Mouse (Mus musculus): ENCODE results near the gene Fbxw8. TPM values are rescaled to one million over a fixed set of nuclear protein-coding genes. Genes with fewer than 3 reads are reported as not detected.

The Fbxw8 gene
- polyA plus RNA-seq, 1 experiment from 2014 or later = 18.1 TPM

DNA sequence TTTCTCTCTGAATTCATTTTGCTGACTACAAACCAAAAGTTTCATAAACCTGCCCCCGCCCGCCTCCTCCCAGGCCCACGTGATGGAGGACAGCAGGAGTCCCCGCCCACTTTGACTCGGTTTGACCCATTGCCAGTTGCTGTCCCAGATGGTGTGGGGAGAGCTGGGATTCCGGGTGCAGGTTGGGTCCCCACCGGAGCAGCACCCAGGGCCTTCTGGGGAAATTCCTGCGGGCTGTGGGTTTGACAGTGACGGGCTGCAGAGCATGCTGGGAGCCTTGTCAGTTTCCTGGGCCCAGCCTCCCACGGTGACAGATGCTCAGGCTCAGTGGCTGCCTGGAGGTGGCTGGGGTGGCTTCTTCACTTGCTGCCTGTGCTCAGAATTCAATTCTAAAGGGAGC lies 125.8 kb downstream of the Fbxw8 start:
- H3K27ac ChIP-seq = no peak overlapping the region
- H3K4me1 ChIP-seq (replicated peaks) = peaks cover 51% of the 10 kb centered on the region
- WGBS = 2% methylated on average over 10 of the region's 10 CpGs
- peak overlapping the region; percentile 97 for H3K4me2 ChIP-seq
- H3K9me3 ChIP-seq (replicated peaks) = no peaks in the 10 kb centered on the region
- no peaks in the 10 kb centered on the region for H3K36me3 ChIP-seq
- H3K9ac ChIP-seq = 0 out of 2 replicates have a peak overlapping the region, but pooled peaks have one; percentile 32
- peak overlapping the region; percentile 62 for H3K4me3 ChIP-seq
- H3K27me3 ChIP-seq = peaks cover 52% of the 10 kb centered on the region
- ATAC-seq (replicated peaks; ENCODE audit: insufficient number of reproducible peaks, insufficient read depth, low FRiP score, low read depth) = no peak

DNA sequence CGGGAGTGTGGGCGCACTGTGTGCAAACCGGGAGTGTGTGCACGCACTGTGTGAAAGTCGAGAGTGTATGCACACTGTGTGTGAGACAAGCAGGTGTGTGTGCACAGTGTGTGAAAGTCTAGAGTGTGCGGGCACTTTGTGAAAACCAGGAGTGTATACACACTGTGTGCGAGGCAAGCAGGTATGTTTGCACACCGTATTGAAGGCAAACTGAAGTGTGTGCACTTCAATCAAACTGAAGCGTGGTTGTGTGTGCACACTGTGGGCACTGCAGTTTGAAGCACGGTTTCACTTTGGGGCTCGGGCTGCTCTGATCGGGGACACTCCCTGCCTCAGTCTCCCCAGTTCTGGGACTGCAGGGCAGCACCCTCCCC lies 126.2 kb downstream of the Fbxw8 start:
- Histone ChIP-seq H3K9ac (0 out of 2 replicates have a peak overlapping the region, but pooled peaks have one; percentile 32), H3K4me3 (peak overlapping the region; percentile 62), H3K27ac (no peak overlapping the region), H3K4me2 (peak overlapping the region; percentile 97), H3K36me3 (no peaks in the 10 kb centered on the region), H3K4me1 (replicated peaks) (peaks cover 51% of the 10 kb centered on the region), H3K9me3 (replicated peaks) (no peaks in the 10 kb centered on the region), H3K27me3 (peaks cover 52% of the 10 kb centered on the region)
- 6% methylated on average over 12 of the region's 12 CpGs for WGBS
- ATAC-seq (replicated peaks; ENCODE audit: insufficient number of reproducible peaks, insufficient read depth, low FRiP score, low read depth) = no peak

DNA sequence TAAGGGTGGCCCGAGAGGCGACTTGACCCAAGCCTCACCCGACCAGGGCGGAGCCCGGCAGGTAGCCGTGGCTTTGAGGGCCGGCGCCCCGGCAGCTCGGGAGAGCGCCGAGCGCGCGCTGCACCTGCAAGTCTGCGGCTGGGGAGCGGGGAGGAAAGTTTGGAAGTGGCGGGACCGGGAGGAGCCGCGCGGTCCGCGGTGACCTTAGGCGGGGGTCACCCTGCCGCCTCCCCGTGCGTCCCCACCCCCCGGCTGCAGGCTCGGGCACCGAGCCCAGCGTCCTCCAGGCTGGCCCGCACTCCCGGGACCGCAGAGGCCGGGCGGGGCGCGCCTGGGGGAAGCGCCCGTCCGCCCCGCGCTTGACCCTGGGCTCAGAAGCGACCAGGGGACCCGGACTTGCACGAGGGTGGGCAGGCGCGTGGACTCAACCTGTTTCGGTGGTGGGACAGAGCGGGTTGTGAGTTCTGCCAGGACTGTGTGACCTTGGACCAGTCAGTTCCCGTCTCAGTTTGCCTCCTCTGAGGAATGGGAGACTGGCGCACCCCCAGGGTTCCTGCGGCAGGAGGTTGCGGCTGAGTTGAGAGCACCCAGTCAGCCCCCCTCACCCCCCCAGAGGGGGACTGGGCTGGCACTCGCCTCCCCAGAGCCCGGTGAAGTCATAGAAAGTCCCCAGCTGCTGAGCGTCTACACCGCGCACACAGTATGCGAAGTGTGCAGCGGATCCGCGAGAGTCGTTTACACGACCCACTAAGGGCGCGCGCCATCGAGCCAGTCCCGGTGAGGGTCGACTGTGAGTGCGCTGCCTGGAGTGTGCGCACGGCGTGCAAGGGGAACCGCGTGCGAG lies 126.9 kb downstream of the Fbxw8 start:
- Histone ChIP-seq H3K36me3 (no peaks in the 10 kb centered on the region), H3K27me3 (peaks cover 52% of the 10 kb centered on the region), H3K9ac (peak overlapping the region; percentile 48), H3K4me3 (peak overlapping the region; percentile 62), H3K9me3 (replicated peaks) (no peaks in the 10 kb centered on the region), H3K4me2 (peak overlapping the region; percentile 97), H3K27ac (no peak overlapping the region), H3K4me1 (replicated peaks) (peaks cover 46% of the 10 kb centered on the region)
- 2% methylated on average over 73 of the region's 79 CpGs for WGBS
- ATAC-seq (replicated peaks; ENCODE audit: insufficient number of reproducible peaks, insufficient read depth, low FRiP score, low read depth) = no peak; the same call in 1 of the 2 replicates

DNA sequence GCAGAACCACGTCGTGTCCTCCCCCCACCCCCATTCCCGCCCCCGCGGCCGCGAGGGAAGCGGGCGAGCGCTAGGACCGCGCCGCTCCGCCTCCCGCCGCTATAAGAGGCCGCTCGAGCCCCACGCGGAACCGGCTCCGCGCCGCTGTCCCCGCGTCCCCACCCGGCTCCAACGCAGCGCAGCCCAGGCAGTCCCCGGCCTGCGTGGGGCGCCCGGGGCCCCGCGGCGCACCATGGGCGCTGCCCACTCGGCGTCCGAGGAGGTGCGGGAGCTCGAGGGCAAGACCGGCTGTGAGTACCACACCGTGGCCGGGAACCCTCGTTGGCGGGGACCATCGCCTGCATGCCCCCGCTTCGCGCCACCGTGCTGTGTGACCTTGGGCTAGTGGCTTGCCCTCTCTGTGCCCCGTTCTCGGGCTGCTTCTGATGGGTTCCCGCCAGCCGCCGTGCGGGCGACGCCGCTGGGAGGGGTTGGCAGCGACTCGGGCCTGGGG lies 127.5 kb downstream of the Fbxw8 start, which contains the start of gene Tesc:
Gene Tesc (plus strand): TSS at position 46 of the 493 bp plus-strand sequence.
- WGBS = under 1% methylated on average over 61 of the region's 63 CpGs
- no peaks in the 10 kb centered on the region for H3K36me3 ChIP-seq
- ATAC-seq (replicated peaks; ENCODE audit: insufficient number of reproducible peaks, insufficient read depth, low FRiP score, low read depth) = no peak
- H3K27me3 ChIP-seq = peaks cover 52% of the 10 kb centered on the region
- peak within 1 kb of the TSS; percentile 97 for H3K4me2 ChIP-seq
- H3K9me3 ChIP-seq (replicated peaks) = no peaks in the 10 kb centered on the region
- peaks cover 46% of the 10 kb centered on the region for H3K4me1 ChIP-seq (replicated peaks)
- no peak within 1 kb of the TSS for H3K27ac ChIP-seq
- H3K9ac ChIP-seq = peak within 1 kb of the TSS; percentile 48
- H3K4me3 ChIP-seq = peak within 1 kb of the TSS; percentile 62

DNA sequence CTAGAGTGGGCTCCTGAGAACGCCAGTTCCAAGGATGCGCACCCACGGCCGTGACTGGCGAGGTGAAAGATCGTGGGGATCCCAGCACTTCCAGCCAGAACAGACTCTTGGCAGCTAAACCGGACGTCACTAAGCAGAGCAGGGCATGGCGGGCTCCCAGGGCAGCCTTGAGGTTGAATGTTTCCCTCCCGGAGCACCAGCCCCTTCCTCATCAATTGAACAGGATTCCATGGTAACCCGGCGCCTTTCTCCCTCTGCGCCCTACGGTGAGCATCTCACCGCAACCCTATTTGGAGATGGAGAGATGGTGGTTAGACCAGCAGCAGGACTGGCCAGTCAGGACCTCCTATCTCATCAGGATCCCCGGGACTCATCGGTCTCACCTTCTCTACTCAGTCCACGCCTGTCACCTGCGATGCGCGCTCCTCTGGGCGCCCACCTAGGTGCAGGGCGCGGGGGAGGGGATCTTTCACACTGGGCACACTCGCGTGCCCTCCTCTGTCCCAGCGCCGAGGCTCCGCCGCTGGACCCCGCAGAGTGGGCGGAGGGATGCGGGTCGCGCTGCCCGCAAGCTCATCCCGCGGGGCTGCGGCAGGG lies 128.1 kb downstream of the Fbxw8 start:
- Histone ChIP-seq H3K4me2 (peak overlapping the region; percentile 97), H3K27ac (no peak overlapping the region), H3K4me3 (peak overlapping the region; percentile 62), H3K9me3 (replicated peaks) (no peaks in the 10 kb centered on the region), H3K9ac (peak overlapping the region; percentile 48), H3K27me3 (peaks cover 52% of the 10 kb centered on the region), H3K4me1 (replicated peaks) (peaks cover 46% of the 10 kb centered on the region), H3K36me3 (no peaks in the 10 kb centered on the region)
- ATAC-seq (replicated peaks; ENCODE audit: insufficient number of reproducible peaks, insufficient read depth, low FRiP score, low read depth) = no peak
- WGBS = under 1% methylated on average over 39 of the region's 39 CpGs

DNA sequence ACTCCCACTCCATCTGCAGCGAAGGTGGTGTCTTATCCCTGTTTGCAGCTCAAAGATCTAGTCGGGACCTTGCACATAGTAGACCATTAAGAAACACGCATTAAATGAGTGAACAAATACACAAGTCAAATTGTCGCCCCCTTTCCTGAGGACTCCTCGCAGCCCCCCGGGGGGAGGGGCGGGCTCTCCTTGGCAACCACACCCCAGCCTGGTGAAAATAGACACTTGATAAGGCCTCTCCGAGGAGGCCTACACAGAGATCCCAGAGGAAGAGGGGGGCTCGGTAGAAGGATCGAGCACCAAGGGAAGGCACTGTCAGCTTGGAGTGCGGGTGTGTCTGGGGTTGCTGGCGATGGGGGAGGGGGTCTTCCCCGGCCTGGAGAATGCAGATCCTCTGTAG lies 128.9 kb downstream of the Fbxw8 start:
- H3K4me3 ChIP-seq = peak overlapping the region; percentile 62; the same call in 1 of the 2 replicates
- peaks cover 46% of the 10 kb centered on the region for H3K4me1 ChIP-seq (replicated peaks)
- no peaks in the 10 kb centered on the region for H3K9me3 ChIP-seq (replicated peaks)
- H3K9ac ChIP-seq = no peak overlapping the region
- ATAC-seq (replicated peaks; ENCODE audit: insufficient number of reproducible peaks, insufficient read depth, low FRiP score, low read depth) = no peak
- peaks cover 52% of the 10 kb centered on the region for H3K27me3 ChIP-seq
- no peak overlapping the region for H3K27ac ChIP-seq
- H3K4me2 ChIP-seq = peak overlapping the region; percentile 97
- WGBS = 4% methylated on average over 13 of the region's 13 CpGs
- no peaks in the 10 kb centered on the region for H3K36me3 ChIP-seq

DNA sequence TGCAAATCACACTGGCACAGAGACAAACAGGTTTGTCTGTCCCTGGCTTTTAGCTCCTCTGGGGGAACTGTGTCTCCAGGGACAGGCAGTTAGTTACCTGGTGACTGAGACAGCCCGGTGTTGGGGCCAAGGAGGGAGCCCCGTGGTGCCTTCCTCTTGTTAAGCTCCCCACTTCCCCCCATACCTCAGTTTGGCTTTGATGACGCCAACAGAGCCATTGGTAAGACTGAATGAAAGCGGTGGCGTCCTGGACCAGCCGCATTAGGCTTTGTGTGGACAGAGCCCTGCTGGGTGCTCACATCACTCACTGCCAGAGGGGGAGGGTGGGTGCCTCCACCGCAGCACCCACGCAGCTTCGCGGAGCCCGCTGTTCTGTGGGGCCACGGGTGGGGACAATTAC lies 129.4 kb downstream of the Fbxw8 start:
- no peak overlapping the region for H3K9ac ChIP-seq
- H3K27ac ChIP-seq = no peak overlapping the region
- no peak for ATAC-seq (replicated peaks; ENCODE audit: insufficient number of reproducible peaks, insufficient read depth, low FRiP score, low read depth)
- peak overlapping the region; percentile 97; the same call in 1 of the 2 replicates for H3K4me2 ChIP-seq
- peaks cover 52% of the 10 kb centered on the region for H3K27me3 ChIP-seq
- no peak overlapping the region for H3K4me3 ChIP-seq
- H3K9me3 ChIP-seq (replicated peaks) = no peaks in the 10 kb centered on the region
- H3K4me1 ChIP-seq (replicated peaks) = peaks cover 43% of the 10 kb centered on the region
- WGBS = 13% methylated on average over 12 of the region's 12 CpGs
- no peaks in the 10 kb centered on the region for H3K36me3 ChIP-seq

DNA sequence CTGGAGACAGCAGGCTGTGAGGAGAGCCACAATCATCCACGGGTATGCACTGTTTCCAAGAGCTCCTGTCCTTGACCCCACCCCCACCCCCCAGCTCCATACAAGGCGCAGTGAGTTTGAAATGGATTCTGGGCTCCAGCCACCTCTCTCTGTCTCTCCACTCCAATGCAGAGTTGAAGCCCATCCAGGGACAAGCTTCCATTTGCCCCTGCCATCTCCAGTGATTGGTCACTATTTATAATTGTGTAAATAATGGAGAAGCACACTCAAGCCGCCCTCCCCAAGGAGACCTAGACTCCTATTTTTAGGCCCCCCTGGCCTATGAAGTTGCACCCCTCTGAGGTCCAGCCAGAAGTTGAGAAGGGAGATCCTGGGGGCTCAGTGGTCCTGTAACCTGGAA lies 132.2 kb downstream of the Fbxw8 start:
- ATAC-seq (replicated peaks; ENCODE audit: insufficient number of reproducible peaks, insufficient read depth, low FRiP score, low read depth) = no peak
- H3K4me2 ChIP-seq = no peak overlapping the region
- H3K27ac ChIP-seq = no peak overlapping the region
- H3K27me3 ChIP-seq = peaks cover 34% of the 10 kb centered on the region
- no peak overlapping the region for H3K4me3 ChIP-seq
- 37% methylated on average over 3 of the region's 3 CpGs for WGBS
- H3K9me3 ChIP-seq (replicated peaks) = no peaks in the 10 kb centered on the region
- no peaks in the 10 kb centered on the region for H3K36me3 ChIP-seq
- peaks cover 26% of the 10 kb centered on the region for H3K4me1 ChIP-seq (replicated peaks)
- H3K9ac ChIP-seq = no peak overlapping the region

DNA sequence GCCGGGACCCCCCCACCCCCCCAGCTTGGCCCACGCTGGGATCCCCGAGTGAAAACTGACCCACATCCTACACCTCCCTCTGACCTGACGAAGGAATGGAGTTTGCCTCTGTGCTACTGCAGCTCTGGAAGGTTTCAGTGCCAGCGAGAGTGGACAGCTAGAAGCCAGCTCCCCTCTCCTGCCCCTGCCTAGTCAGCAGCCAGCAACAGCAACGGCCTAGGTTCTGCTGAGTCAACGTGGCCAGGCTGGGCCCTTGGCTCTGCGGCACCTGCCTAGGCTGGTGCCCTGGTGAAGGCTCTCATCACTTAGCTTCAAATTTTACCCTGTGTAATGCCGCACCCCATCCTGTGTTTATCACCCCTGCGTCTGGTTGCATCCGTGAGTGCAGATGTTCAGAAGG lies 135.4 kb downstream of the Fbxw8 start:
- Histone ChIP-seq H3K27me3 (peaks cover 9% of the 10 kb centered on the region; the same call in 1 of the 2 replicates), H3K4me3 (no peak overlapping the region)
- 51% methylated on average over 11 of the region's 11 CpGs for WGBS

DNA sequence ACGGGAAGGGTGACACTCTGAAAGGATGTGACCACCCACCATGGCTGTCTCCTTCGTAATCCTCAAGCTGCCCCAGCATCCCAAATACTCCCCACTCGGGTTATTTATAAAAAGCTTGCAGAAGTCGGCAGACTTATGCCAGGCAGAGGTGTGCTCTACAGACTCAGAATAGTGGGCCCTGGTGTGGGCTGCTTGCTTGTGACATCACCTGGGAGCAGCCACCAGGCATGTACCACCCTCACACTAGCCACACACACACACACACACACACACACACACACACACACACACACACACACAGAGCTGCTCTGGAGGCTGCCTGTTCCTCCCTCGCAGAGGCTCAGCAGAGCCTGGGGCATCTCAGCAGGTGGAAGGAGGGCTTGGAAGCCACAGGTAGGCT lies 137.7 kb downstream of the Fbxw8 start:
- Histone ChIP-seq H3K9ac (no peak overlapping the region), H3K4me3 (no peak overlapping the region), H3K4me2 (no peak overlapping the region), H3K27ac (no peak overlapping the region), H3K9me3 (replicated peaks) (no peaks in the 10 kb centered on the region), H3K36me3 (no peaks in the 10 kb centered on the region), H3K27me3 (peaks cover 9% of the 10 kb centered on the region; the same call in 1 of the 2 replicates), H3K4me1 (replicated peaks) (peaks cover 8% of the 10 kb centered on the region)
- no peak for ATAC-seq (replicated peaks; ENCODE audit: insufficient number of reproducible peaks, insufficient read depth, low FRiP score, low read depth)
- WGBS = 53% methylated on average over 5 of the region's 5 CpGs

More for the DNA sequence above, 135.4 kb downstream of the Fbxw8 start:
- Histone ChIP-seq H3K27ac (no peak overlapping the region), H3K36me3 (no peaks in the 10 kb centered on the region), H3K4me1 (replicated peaks) (peaks cover 7% of the 10 kb centered on the region), H3K9me3 (replicated peaks) (no peaks in the 10 kb centered on the region), H3K4me2 (no peak overlapping the region), H3K9ac (no peak overlapping the region)
- ATAC-seq (replicated peaks; ENCODE audit: insufficient number of reproducible peaks, insufficient read depth, low FRiP score, low read depth) = no peak

DNA sequence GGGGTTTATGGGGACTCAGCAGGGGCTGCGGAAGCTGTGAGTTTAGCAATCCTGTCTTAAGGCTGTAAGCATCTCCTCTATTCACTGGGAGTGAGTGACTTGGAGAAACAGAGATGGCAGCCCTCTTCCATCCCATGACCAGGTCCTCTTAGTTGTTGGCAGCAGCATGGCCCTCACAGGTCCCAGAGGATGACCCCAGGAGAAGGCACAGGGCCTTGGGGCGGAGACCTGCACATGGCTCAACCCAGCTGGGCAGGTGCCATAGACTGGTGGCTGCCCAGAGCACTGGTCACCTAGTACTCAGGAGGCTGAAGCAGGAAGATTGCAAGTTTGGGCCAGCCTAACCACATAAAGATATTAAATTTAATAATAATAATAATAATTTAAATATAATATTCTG lies 139.6 kb downstream of the Fbxw8 start:
- Histone ChIP-seq H3K4me1 (replicated peaks) (peaks cover 10% of the 10 kb centered on the region), H3K27ac (no peak overlapping the region), H3K27me3 (peaks cover 9% of the 10 kb centered on the region; the same call in 1 of the 2 replicates), H3K9ac (no peak overlapping the region), H3K9me3 (replicated peaks) (no peaks in the 10 kb centered on the region), H3K36me3 (no peaks in the 10 kb centered on the region), H3K4me3 (no peak overlapping the region), H3K4me2 (no peak overlapping the region)
- no peak for ATAC-seq (replicated peaks; ENCODE audit: insufficient number of reproducible peaks, insufficient read depth, low FRiP score, low read depth)
- WGBS = 83% methylated on average over 2 of the region's 2 CpGs
